Mouse (Mus musculus) adrenal gland, postnatal 36 days (tissue): ENCODE measurements around the gene Tpm3. TPM values are rescaled to one million over a fixed set of nuclear protein-coding genes. Genes with fewer than 3 reads are reported as not detected.
A peak's percentile ranks its signal among the peaks of the same experiment; 100 is the strongest.

Experiments used
- DNase-seq, 2 experiments: peaks; one replicate each; pipeline ENCODE4 v3.0.0; 2021; ENCODE audit warnings: mixed read lengths in 1 of 2
- total RNA-seq, 2 experiments: library from RNA; stranded (reverse); gene quantifications; 2 replicates each; pipeline ENCODE4 v1.2.3; 2021

The Tpm3 gene
- total RNA-seq, 2 experiments from 2014 or later: 183 to 215 TPM

GRCm38 (mm10) chr3:90083698-90084324, 11.4 kb downstream of the Tpm3 start:
- DNase-seq: peak; percentile 31 to 55

GRCm38 (mm10) chr3:90084790-90085189, 12.3 kb downstream of the Tpm3 start:
- no peak for DNase-seq

GRCm38 (mm10) chr3:90085281-90085680, 12.8 kb downstream of the Tpm3 start:
- DNase-seq: peak; percentile 36 to 54

- DNase-seq: no peak
Observed at GRCm38 (mm10) chr3:90086068-90086467, 13.6 kb downstream of the Tpm3 start.

GRCm38 (mm10) chr3:90088617-90089016, 16.2 kb downstream of the Tpm3 start:
- DNase-seq: no peak

- DNase-seq: peak; percentile 58 to 65
Observed at GRCm38 (mm10) chr3:90090892-90091291, 18.4 kb downstream of the Tpm3 start.

GRCm38 (mm10) chr3:90094453-90094852, 22.0 kb downstream of the Tpm3 start:
- no peak for DNase-seq

GRCm38 (mm10) chr3:90097928-90098327, 25.5 kb downstream of the Tpm3 start:
- DNase-seq: no peak

- no peak for DNase-seq
Observed at GRCm38 (mm10) chr3:90101010-90101409, 28.6 kb downstream of the Tpm3 start.

GRCm38 (mm10) chr3:90101673-90102072, 29.2 kb downstream of the Tpm3 start:
- no peak for DNase-seq

- no peak for DNase-seq
Observed at GRCm38 (mm10) chr3:90102239-90102638, 29.8 kb downstream of the Tpm3 start.

- no peak for DNase-seq
Observed at GRCm38 (mm10) chr3:90103176-90103575, 30.7 kb downstream of the Tpm3 start.

- no peak for DNase-seq
Observed at GRCm38 (mm10) chr3:90103938-90104337, 31.5 kb downstream of the Tpm3 start, which contains the start of gene Nup210l. Nup210l (plus strand) TSS chr3:90104132.

- DNase-seq: no peak
Observed at GRCm38 (mm10) chr3:90111706-90112105, 39.3 kb downstream of the Tpm3 start.

GRCm38 (mm10) chr3:90114342-90114741, 41.9 kb downstream of the Tpm3 start:
- DNase-seq: peak; percentile 30 to 38

- peak; percentile 54 to 59 for DNase-seq
Observed at GRCm38 (mm10) chr3:90115526-90115925, 43.1 kb downstream of the Tpm3 start.

GRCm38 (mm10) chr3:90118132-90118790, 45.8 kb downstream of the Tpm3 start:
- DNase-seq: peak; percentile 64 to 84

GRCm38 (mm10) chr3:90122036-90122435, 49.6 kb downstream of the Tpm3 start:
- DNase-seq: peak; percentile 70 to 78

GRCm38 (mm10) chr3:90125710-90126109, 53.3 kb downstream of the Tpm3 start:
- DNase-seq: no peak

- DNase-seq: no peak
Observed at GRCm38 (mm10) chr3:90127881-90128280, 55.4 kb downstream of the Tpm3 start.

- no peak for DNase-seq
Observed at GRCm38 (mm10) chr3:90132745-90133144, 60.3 kb downstream of the Tpm3 start.

GRCm38 (mm10) chr3:90133331-90133730, 60.9 kb downstream of the Tpm3 start:
- no peak for DNase-seq

GRCm38 (mm10) chr3:90134483-90134882, 62.0 kb downstream of the Tpm3 start:
- DNase-seq: peak; percentile 63 to 65

GRCm38 (mm10) chr3:90134993-90135392, 62.5 kb downstream of the Tpm3 start:
- peak in 1 of 2 experiments; percentile 18 for DNase-seq
